Mouse (Mus musculus): ENCODE results near the gene Nup160. TPM values are rescaled to one million over a fixed set of nuclear protein-coding genes. Genes with fewer than 3 reads are reported as not detected.
A peak's percentile ranks its signal among the peaks of the same experiment; 100 is the strongest.

Gene Nup160
- polyA plus RNA-seq, 1 experiment from 2014 or later: 8.9 TPM

GRCm38 (mm10) chr2:90746538-90746865 is 69.5 kb downstream of the Nup160 start:
- H3K9ac ChIP-seq (ENCODE audit: low read depth, low read length): peak overlapping the region; percentile 98
- WGBS: 4% methylated on average over 4 of the region's 4 CpGs
- no peak for ATAC-seq
- no peaks in the 10 kb centered on the region for H3K9me3 ChIP-seq (ENCODE audit: control insufficient read depth)
- peaks cover 11% of the 10 kb centered on the region for H3K36me3 ChIP-seq (ENCODE audit: control insufficient read depth, insufficient read depth)
- peak overlapping the region; percentile 66 for H3K4me2 ChIP-seq (replicated peaks; ENCODE audit: low read depth)
- H3K4me1 ChIP-seq (replicated peaks; ENCODE audit: control insufficient read depth, insufficient read depth, low read length): peaks cover 3% of the 10 kb centered on the region; the same call in 1 of the 2 replicates
- H3K4me3 ChIP-seq (ENCODE audit: low read depth, low read length): peak overlapping the region; percentile 96
- no peak overlapping the region for H3K27ac ChIP-seq (ENCODE audit: low read depth, low read length)
- TF ChIP-seq CTCF (IDR thresholded peaks at IDR 0.05; ENCODE audit: low read depth): no peak
- no peaks in the 10 kb centered on the region for H3K27me3 ChIP-seq (replicated peaks; ENCODE audit: control insufficient read depth, insufficient read depth, low read length)

- H3K9me3 ChIP-seq (ENCODE audit: control insufficient read depth): no peaks in the 10 kb centered on the region
- no peaks in the 10 kb centered on the region for H3K27me3 ChIP-seq (replicated peaks; ENCODE audit: control insufficient read depth, insufficient read depth, low read length)
- H3K4me2 ChIP-seq (replicated peaks; ENCODE audit: low read depth): peak overlapping the region; percentile 66
- no peak overlapping the region; the same call in 1 of the 2 replicates for H3K4me3 ChIP-seq (ENCODE audit: low read depth, low read length)
- H3K36me3 ChIP-seq (ENCODE audit: control insufficient read depth, insufficient read depth): peaks cover 12% of the 10 kb centered on the region
- H3K9ac ChIP-seq (ENCODE audit: low read depth, low read length): no peak overlapping the region
- 84% methylated on average over 10 of the region's 10 CpGs for WGBS
- peaks cover 3% of the 10 kb centered on the region; the same call in 1 of the 2 replicates for H3K4me1 ChIP-seq (replicated peaks; ENCODE audit: control insufficient read depth, insufficient read depth, low read length)
- no peak for ATAC-seq
- no peak overlapping the region for H3K27ac ChIP-seq (ENCODE audit: low read depth, low read length)
- TF ChIP-seq CTCF (IDR thresholded peaks at IDR 0.05; ENCODE audit: low read depth): no peak
Observed at GRCm38 (mm10) chr2:90747131-90747530, 70.1 kb downstream of the Nup160 start.

DNA sequence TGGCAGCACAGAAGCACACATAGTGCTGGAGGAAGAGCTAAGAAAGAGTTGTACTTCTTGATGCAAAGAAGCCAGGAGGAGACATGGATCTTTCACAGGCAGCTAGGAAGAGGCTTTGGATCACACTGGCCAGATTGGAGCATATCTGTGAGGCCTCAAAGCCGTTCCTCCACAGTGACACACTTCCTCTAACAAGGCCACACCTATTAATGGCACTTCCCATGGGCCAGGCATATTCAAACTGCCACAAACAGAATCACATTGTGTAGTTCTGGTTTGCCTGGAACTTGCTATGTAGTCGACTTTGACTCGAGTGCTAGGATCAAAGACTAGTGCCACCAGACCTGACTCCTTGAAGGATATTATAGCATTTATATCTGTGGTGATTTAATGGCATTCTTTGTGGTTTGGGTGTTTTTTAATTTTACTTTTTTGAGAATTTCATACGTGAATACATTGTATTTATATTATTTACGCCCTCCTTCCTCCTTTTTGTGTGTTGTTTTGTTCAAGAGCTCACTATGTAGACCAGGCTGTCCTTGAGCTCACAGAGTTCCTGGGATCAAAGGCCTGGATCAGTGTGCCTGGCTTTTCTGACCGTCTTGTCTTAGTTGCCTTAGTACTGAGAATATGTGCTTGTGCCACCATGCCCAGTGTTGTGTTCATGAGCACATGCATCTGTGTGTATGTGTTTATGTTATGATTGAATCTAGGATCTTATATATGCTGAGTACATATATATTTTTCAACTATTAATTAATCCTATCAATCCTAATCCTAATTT is 72.9 kb downstream of the Nup160 start:
- Histone ChIP-seq H3K27me3 (replicated peaks; ENCODE audit: control insufficient read depth, insufficient read depth, low read length) (no peaks in the 10 kb centered on the region), H3K4me2 (replicated peaks; ENCODE audit: low read depth) (no peak overlapping the region), H3K9me3 (ENCODE audit: control insufficient read depth) (no peaks in the 10 kb centered on the region), H3K36me3 (ENCODE audit: control insufficient read depth, insufficient read depth) (peaks cover 37% of the 10 kb centered on the region), H3K9ac (ENCODE audit: low read depth, low read length) (no peak overlapping the region), H3K4me3 (ENCODE audit: low read depth, low read length) (no peak overlapping the region), H3K27ac (ENCODE audit: low read depth, low read length) (no peak overlapping the region), H3K4me1 (replicated peaks; ENCODE audit: control insufficient read depth, insufficient read depth, low read length) (peaks cover 3% of the 10 kb centered on the region; the same call in 1 of the 2 replicates)
- TF ChIP-seq CTCF (IDR thresholded peaks at IDR 0.05; ENCODE audit: low read depth): no peak
- WGBS: 64% methylated on average over 6 of the region's 6 CpGs
- no peak for ATAC-seq

GRCm38 (mm10) chr2:90753565-90753964 is 76.5 kb downstream of the Nup160 start:
- TF ChIP-seq CTCF (IDR thresholded peaks at IDR 0.05; ENCODE audit: low read depth): no peak
- peaks cover 64% of the 10 kb centered on the region for H3K36me3 ChIP-seq (ENCODE audit: control insufficient read depth, insufficient read depth)
- no peak overlapping the region for H3K4me3 ChIP-seq (ENCODE audit: low read depth, low read length)
- no peaks in the 10 kb centered on the region for H3K9me3 ChIP-seq (ENCODE audit: control insufficient read depth)
- no peaks in the 10 kb centered on the region for H3K4me1 ChIP-seq (replicated peaks; ENCODE audit: control insufficient read depth, insufficient read depth, low read length)
- H3K27me3 ChIP-seq (replicated peaks; ENCODE audit: control insufficient read depth, insufficient read depth, low read length): no peaks in the 10 kb centered on the region
- no peak for ATAC-seq
- H3K4me2 ChIP-seq (replicated peaks; ENCODE audit: low read depth): no peak overlapping the region
- H3K9ac ChIP-seq (ENCODE audit: low read depth, low read length): no peak overlapping the region
- 95% methylated on average over 2 of the region's 2 CpGs for WGBS
- H3K27ac ChIP-seq (ENCODE audit: low read depth, low read length): no peak overlapping the region

DNA sequence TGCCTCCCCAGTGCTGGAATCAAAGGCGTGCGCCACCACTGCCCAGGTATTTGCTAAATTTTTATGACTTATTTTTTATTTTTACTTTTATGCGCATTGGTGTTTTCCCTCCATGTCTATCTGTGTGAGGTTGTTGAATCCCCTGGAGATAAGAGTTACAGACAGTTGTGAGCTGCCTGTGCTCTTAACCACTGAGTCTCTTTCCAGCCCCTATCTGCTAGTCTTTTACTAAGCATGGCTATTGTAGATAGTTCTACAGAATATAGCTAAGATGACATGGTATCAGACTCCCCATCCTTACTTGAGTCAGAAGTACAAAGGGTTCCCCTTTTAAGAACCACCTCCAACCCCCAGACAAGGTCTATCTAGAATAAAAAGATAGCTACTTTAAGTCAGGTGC is 77.2 kb downstream of the Nup160 start:
- Histone ChIP-seq H3K36me3 (ENCODE audit: control insufficient read depth, insufficient read depth) (peaks cover 70% of the 10 kb centered on the region), H3K9me3 (ENCODE audit: control insufficient read depth) (no peaks in the 10 kb centered on the region), H3K4me1 (replicated peaks; ENCODE audit: control insufficient read depth, insufficient read depth, low read length) (no peaks in the 10 kb centered on the region), H3K27me3 (replicated peaks; ENCODE audit: control insufficient read depth, insufficient read depth, low read length) (no peaks in the 10 kb centered on the region), H3K4me3 (ENCODE audit: low read depth, low read length) (no peak overlapping the region), H3K27ac (ENCODE audit: low read depth, low read length) (no peak overlapping the region; the same call in 1 of the 2 replicates), H3K9ac (ENCODE audit: low read depth, low read length) (no peak overlapping the region), H3K4me2 (replicated peaks; ENCODE audit: low read depth) (no peak overlapping the region)
- no peak for TF ChIP-seq CTCF (IDR thresholded peaks at IDR 0.05; ENCODE audit: low read depth)
- WGBS: 93% methylated on average over 3 of the region's 3 CpGs
- no peak for ATAC-seq

- no peaks in the 10 kb centered on the region for H3K4me1 ChIP-seq (replicated peaks; ENCODE audit: control insufficient read depth, insufficient read depth, low read length)
- H3K4me2 ChIP-seq (replicated peaks; ENCODE audit: low read depth): no peak overlapping the region
- H3K9me3 ChIP-seq (ENCODE audit: control insufficient read depth): no peaks in the 10 kb centered on the region
- no peak overlapping the region for H3K9ac ChIP-seq (ENCODE audit: low read depth, low read length)
- 74% methylated on average over 3 of the region's 3 CpGs for WGBS
- H3K27ac ChIP-seq (ENCODE audit: low read depth, low read length): no peak overlapping the region
- ATAC-seq: no peak
- TF ChIP-seq CTCF (IDR thresholded peaks at IDR 0.05; ENCODE audit: low read depth): no peak
- no peak overlapping the region for H3K4me3 ChIP-seq (ENCODE audit: low read depth, low read length)
- peaks cover 87% of the 10 kb centered on the region for H3K36me3 ChIP-seq (ENCODE audit: control insufficient read depth, insufficient read depth)
- no peaks in the 10 kb centered on the region for H3K27me3 ChIP-seq (replicated peaks; ENCODE audit: control insufficient read depth, insufficient read depth, low read length)
Observed at GRCm38 (mm10) chr2:90765123-90765522, 88.1 kb downstream of the Nup160 start.
